Mouse (Mus musculus) heart, postnatal 0 days (tissue): ENCODE results near the gene Armcx5. TPM values are rescaled to one million over a fixed set of nuclear protein-coding genes. Genes with fewer than 3 reads are reported as not detected.
"Not testable (repeated sequence)": the region's sequence is repeated elsewhere in the genome, so short reads cannot be mapped to it uniquely, and the experiment has no call there.

Source experiments
- ATAC-seq: fragments of 200-750 bp; cut with Nextera tagmentation; 2 replicates; pipeline ENCODE4 v1.8.0; 2017; ENCODE audit warnings: low read depth, moderate number of reproducible peaks, moderate library complexity; ENCODE audit not compliant: insufficient read depth
- DNase-seq: peaks from one replicate; pipeline ENCODE4 v3.0.0-alpha.2; 2016; ENCODE audit warnings: low spot score
- H3K27ac ChIP-seq: fragments of 300-500 bp; sonication (generic); 2 replicates; pipeline ENCODE4 v1.5.1; 2014; ENCODE audit warnings: low read depth, mild to moderate bottlenecking
- H3K27me3 ChIP-seq: fragments of 300-500 bp; sonication (generic); 2 replicates; pipeline ENCODE4 v1.6.1; 2014; ENCODE audit warnings: low read length, mixed read lengths; ENCODE audit not compliant: control insufficient read depth, insufficient read depth
- H3K36me3 ChIP-seq: fragments of 300-500 bp; sonication (generic); replicated peaks from 2 replicates; pipeline ENCODE4 v1.6.1; 2014; ENCODE audit warnings: low read length, mixed read lengths; ENCODE audit not compliant: control insufficient read depth, insufficient read depth
- H3K4me1 ChIP-seq: fragments of 300-500 bp; sonication (generic); 2 replicates; pipeline ENCODE4 v1.6.1; 2014; ENCODE audit warnings: antibody characterized with exemption; ENCODE audit not compliant: control insufficient read depth, insufficient read depth
- H3K4me2 ChIP-seq: fragments of 300-500 bp; sonication (generic); 2 replicates; pipeline ENCODE4 v1.6.1; 2014; ENCODE audit warnings: low read depth, mild to moderate bottlenecking, low read length, moderate library complexity
- H3K4me3 ChIP-seq: fragments of 300-500 bp; sonication (generic); 2 replicates; pipeline ENCODE4 v1.5.1; 2014; ENCODE audit warnings: low read depth, low read length
- H3K9ac ChIP-seq: fragments of 300-500 bp; sonication (generic); replicated peaks from 2 replicates; pipeline ENCODE4 v1.6.1; 2014; ENCODE audit warnings: low read depth, low read length, mixed read lengths
- H3K9me3 ChIP-seq: fragments of 300-500 bp; sonication (generic); replicated peaks from 2 replicates; pipeline ENCODE4 v1.6.1; 2016; ENCODE audit warnings: low read length; ENCODE audit not compliant: control insufficient read depth
- CTCF ChIP-seq: IDR thresholded peaks from 2 replicates; pipeline ENCODE4 v1.5.1; 2016; ENCODE audit warnings: antibody characterized with exemption, control low read depth, low read depth
- EP300 ChIP-seq: IDR thresholded peaks from 2 replicates; pipeline ENCODE4 v1.6.1; 2016; ENCODE audit warnings: antibody characterized with exemption, low read depth
- WGBS: fragments of 180-500 bp; shearing (Covaris S2); extraction: QIAGEN DNeasy Blood & Tissue Kit; methylation state at CpG from one replicate; pipeline ENCODE4 v1.1.7; 2014; 5-methylcytosine and 5-hydroxymethylcytosine counted together
- polyA plus RNA-seq: library from polyadenylated mRNA; unstranded; fragments of >200 nt; fragmentation: Nextera tagmentation; extraction: Ambion mirVana; gene quantifications from 2 replicates; pipeline ENCODE4 v1.2.1, GENCODE M21; 2015
- total RNA-seq: library from RNA; depleted of rRNA; stranded (reverse); fragments of >200 nt; gene quantifications from 2 replicates; pipeline ENCODE4 v1.2.3, GENCODE M21; 2014; ENCODE audit warnings: low replicate concordance

The Armcx5 gene
- total and polyA plus RNA-seq, 2 experiments from 2014 or later: 4.8 to 12.3 TPM

- 52% methylated on average over 3 of the region's 3 CpGs for WGBS
- no peaks in the 10 kb centered on the region for H3K4me1 ChIP-seq
Measured at GRCm38 (mm10) chrX:135768043-135768548, 25.6 kb downstream of the Armcx5 start.

GRCm38 (mm10) chrX:135768565-135768964, 26.0 kb downstream of the Armcx5 start:
- Histone ChIP-seq H3K9ac (no peak overlapping the region), H3K36me3 (no peaks in the 10 kb centered on the region), H3K4me2 (no peak overlapping the region), H3K9me3 (no peaks in the 10 kb centered on the region), H3K27me3 (no peaks in the 10 kb centered on the region), H3K27ac (no peak overlapping the region), H3K4me3 (no peak overlapping the region), H3K4me1 (no peaks in the 10 kb centered on the region)
- ATAC-seq (no peak), DNase-seq (no peak)
- no peak for TF ChIP-seq EP300
- TF ChIP-seq CTCF: no peak
- WGBS: 46% methylated on average over 2 of the region's 2 CpGs

More at GRCm38 (mm10) chrX:135768043-135768548, 25.6 kb downstream of the Armcx5 start:
- Histone ChIP-seq H3K4me2 (no peak overlapping the region), H3K9me3 (no peaks in the 10 kb centered on the region), H3K27me3 (no peaks in the 10 kb centered on the region), H3K36me3 (no peaks in the 10 kb centered on the region), H3K4me3 (no peak overlapping the region), H3K9ac (no peak overlapping the region), H3K27ac (no peak overlapping the region)
- no peak for DNase-seq
- ATAC-seq: no peak
- TF ChIP-seq CTCF: no peak
- no peak for TF ChIP-seq EP300

- no peaks in the 10 kb centered on the region for H3K27me3 ChIP-seq
- H3K27ac ChIP-seq: no peak overlapping the region
- no peak overlapping the region for H3K9ac ChIP-seq
- TF ChIP-seq CTCF: no peak
- no peaks in the 10 kb centered on the region for H3K36me3 ChIP-seq
- no peak for DNase-seq
- ATAC-seq: no peak
- H3K9me3 ChIP-seq: no peaks in the 10 kb centered on the region
- no peak overlapping the region for H3K4me2 ChIP-seq
- no peak overlapping the region for H3K4me3 ChIP-seq
- no peaks in the 10 kb centered on the region for H3K4me1 ChIP-seq
Measured at GRCm38 (mm10) chrX:135791536-135791935, 49.0 kb downstream of the Armcx5 start.

DNA sequence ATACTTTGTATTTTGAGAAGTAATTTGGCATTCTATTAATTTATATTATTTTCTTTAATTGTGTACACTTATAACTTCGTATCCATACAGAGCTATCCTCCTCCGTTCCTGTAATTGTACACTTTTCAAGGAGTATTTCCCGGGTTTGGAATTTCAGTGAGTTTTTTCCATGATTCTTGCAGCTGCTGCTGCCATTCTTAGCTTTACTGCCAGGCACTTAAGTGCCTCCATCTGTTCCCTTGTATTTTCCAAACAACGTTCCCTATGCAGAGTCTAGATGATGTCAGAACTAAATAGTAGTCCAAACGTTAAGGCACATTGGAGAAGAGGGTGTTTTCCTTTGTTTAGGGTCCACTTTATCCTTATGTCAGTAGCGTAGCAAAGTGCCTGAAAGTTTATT, 49.8 kb downstream of the Armcx5 start:
- Histone ChIP-seq H3K9ac (no peak overlapping the region), H3K36me3 (no peaks in the 10 kb centered on the region), H3K27ac (no peak overlapping the region), H3K4me2 (no peak overlapping the region), H3K9me3 (no peaks in the 10 kb centered on the region), H3K27me3 (no peaks in the 10 kb centered on the region), H3K4me3 (no peak overlapping the region), H3K4me1 (no peaks in the 10 kb centered on the region)
- TF ChIP-seq CTCF (no peak), EP300 (no peak)
- 71% methylated on average over 6 of the region's 6 CpGs for WGBS
- DNase-seq (no peak), ATAC-seq (no peak)

DNA sequence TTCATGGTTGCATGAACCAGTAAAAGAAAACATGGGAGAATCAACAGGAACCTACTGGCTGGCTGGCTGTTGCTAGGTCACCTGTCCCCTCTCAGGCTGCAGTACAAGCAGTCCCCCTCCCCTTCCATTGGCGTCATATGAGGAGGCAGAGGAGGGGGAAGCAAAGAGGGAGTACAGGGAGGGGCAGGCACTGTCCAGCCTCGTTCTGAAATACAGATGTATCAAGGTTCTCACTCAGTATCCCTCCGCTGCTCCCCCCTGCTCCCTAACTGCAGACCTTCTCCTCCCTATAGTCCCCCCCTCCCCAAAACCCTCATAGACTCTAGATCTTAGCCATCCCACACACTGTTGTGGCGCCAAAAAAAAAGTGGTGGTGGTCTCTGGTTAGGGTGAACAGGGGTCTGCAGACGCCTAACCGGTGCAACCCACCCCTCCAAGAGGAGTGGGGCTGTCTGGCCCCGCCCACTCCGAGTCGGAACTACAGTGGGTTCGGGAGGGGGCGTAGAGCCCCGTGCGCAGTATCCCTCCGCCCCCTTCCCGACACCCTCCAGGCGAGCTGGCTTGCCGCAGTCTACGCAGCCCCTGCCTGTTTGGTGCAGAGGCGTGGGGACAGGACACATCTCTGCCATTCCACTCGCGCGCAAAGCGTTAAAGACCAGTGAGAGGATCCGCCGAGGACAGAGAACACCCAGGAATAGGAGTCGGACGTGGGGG, 53.2 kb downstream of the Armcx5 start:
- not testable (repeated sequence) for H3K27ac ChIP-seq, H3K27me3 ChIP-seq, H3K36me3 ChIP-seq, DNase-seq, H3K4me1 ChIP-seq, H3K9me3 ChIP-seq
- H3K9ac ChIP-seq: peak overlapping the region; percentile 53; the same call in 1 of the 2 replicates
- peak; percentile 82 for ATAC-seq
- 25% methylated on average over 24 of the region's 27 CpGs for WGBS
- H3K4me3 ChIP-seq: peak overlapping the region; percentile 56
- H3K4me2 ChIP-seq: peak overlapping the region; percentile 70

DNA sequence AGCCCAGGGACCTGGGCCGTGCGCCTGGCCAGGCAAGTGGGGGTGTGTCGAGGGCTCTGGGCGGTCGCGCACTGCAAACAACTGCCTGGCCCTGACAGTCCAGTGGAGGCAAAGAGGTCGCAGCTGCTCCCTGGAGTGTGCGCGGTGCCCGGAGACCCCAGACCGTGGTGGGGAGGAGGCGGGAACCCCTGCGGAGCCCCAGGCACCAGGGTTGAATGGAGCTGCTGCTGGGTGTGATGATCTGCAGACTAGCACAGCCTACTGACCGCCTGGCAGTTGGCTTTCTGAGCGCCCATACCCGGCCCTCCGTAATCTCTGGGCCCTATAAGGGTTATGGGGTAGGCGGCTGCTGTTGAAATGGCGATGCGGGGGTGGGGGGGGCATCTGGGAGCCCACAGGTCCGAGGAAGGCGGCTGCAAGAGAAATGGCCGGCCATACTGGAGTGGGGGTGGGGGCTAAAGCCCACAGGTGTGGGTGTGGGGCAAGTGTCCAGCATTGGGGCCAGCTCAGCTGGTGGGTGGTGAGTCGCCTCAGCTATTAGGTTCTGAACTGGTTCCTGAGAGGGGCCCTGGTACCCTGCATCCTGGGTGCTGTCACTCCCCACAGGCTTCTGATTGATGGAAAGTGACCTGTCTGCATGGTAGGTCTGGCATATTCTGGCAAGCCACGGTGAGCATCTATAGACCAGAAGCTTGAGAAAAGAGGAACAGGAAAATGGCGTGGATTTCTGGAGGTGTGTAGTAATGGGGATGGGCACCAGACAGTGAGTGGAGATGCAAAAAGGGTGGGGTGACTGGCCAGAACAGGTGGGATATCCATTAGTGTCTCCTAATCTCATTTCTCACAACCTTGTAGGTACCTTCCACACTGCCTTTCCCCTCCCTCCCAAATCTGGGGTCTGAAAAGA, 54.0 kb downstream of the Armcx5 start:
- not testable (repeated sequence) for H3K36me3 ChIP-seq, DNase-seq

More for the DNA sequence above, 54.0 kb downstream of the Armcx5 start:
- H3K27ac ChIP-seq, H3K4me1 ChIP-seq, H3K27me3 ChIP-seq, H3K9me3 ChIP-seq: not testable (repeated sequence)
- peak; percentile 53 for ATAC-seq
- 24% methylated on average over 19 of the region's 26 CpGs for WGBS
- Histone ChIP-seq H3K4me2 (peak overlapping the region; percentile 70), H3K9ac (peak overlapping the region; percentile 53), H3K4me3 (peak overlapping the region; percentile 56)
